Mouse (Mus musculus) hindbrain, embryonic 16.5 days (tissue): ENCODE measurements around the gene Doc2g. TPM values are rescaled to one million over a fixed set of nuclear protein-coding genes. Genes with fewer than 3 reads are reported as not detected.
"Not testable (repeated sequence)": the region's sequence is repeated elsewhere in the genome, so short reads cannot be mapped to it uniquely, and the experiment has no call there.

Source experiments
- ATAC-seq: fragments of 200-750 bp; cut with Nextera tagmentation; 2 replicates; pipeline ENCODE4 v1.8.0; 2017; ENCODE audit warnings: moderate TSS enrichment, moderate library complexity
- H3K27ac ChIP-seq: fragments of 300-500 bp; sonication (generic); 2 replicates; pipeline ENCODE4 v1.5.1; 2014; ENCODE audit warnings: low read depth, mild to moderate bottlenecking, control low read depth, low read length, moderate library complexity
- H3K27me3 ChIP-seq: fragments of 300-500 bp; sonication (generic); replicated peaks from 2 replicates; pipeline ENCODE4 v1.6.1; 2014; ENCODE audit warnings: low read length; ENCODE audit not compliant: control insufficient read depth, insufficient read depth
- H3K36me3 ChIP-seq: fragments of 300-500 bp; sonication (generic); 2 replicates; pipeline ENCODE4 v1.6.1; 2014; ENCODE audit warnings: mild to moderate bottlenecking, low read length, moderate library complexity, mixed read lengths; ENCODE audit not compliant: control insufficient read depth, insufficient read depth
- H3K4me1 ChIP-seq: fragments of 300-500 bp; sonication (generic); 2 replicates; pipeline ENCODE4 v1.6.1; 2014; ENCODE audit warnings: low read depth, low read length; ENCODE audit not compliant: control insufficient read depth, insufficient read depth
- H3K4me2 ChIP-seq: fragments of 300-500 bp; sonication (generic); 2 replicates; pipeline ENCODE4 v1.6.1; 2014; ENCODE audit warnings: mild to moderate bottlenecking, low read length, control low read depth, moderate library complexity
- H3K4me3 ChIP-seq: fragments of 300-500 bp; sonication (generic); 2 replicates; pipeline ENCODE4 v1.5.1; 2014; ENCODE audit warnings: mild to moderate bottlenecking, low read length, control low read depth, moderate library complexity
- H3K9ac ChIP-seq: fragments of 300-500 bp; sonication (generic); 2 replicates; pipeline ENCODE4 v1.6.1; 2014; ENCODE audit warnings: low read depth, mild to moderate bottlenecking, control low read depth, low read length, moderate library complexity
- H3K9me3 ChIP-seq: fragments of 300-500 bp; sonication (generic); 2 replicates; pipeline ENCODE4 v1.6.1; 2014; ENCODE audit warnings: mild to moderate bottlenecking, low read length, moderate library complexity; ENCODE audit not compliant: control insufficient read depth
- WGBS: fragments of 180-500 bp; shearing (Covaris S2); extraction: QIAGEN DNeasy Blood & Tissue Kit; methylation state at CpG from one replicate; pipeline ENCODE4 v1.1.7; 2014; 5-methylcytosine and 5-hydroxymethylcytosine counted together
- polyA plus RNA-seq: library from polyadenylated mRNA; unstranded; fragments of >200 nt; fragmentation: Nextera tagmentation; extraction: Ambion mirVana; gene quantifications from 2 replicates; pipeline ENCODE4 v1.2.1, GENCODE M21; 2015

The Doc2g gene
- 4.9 and 6.6 TPM in 2 replicates for polyA plus RNA-seq

DNA sequence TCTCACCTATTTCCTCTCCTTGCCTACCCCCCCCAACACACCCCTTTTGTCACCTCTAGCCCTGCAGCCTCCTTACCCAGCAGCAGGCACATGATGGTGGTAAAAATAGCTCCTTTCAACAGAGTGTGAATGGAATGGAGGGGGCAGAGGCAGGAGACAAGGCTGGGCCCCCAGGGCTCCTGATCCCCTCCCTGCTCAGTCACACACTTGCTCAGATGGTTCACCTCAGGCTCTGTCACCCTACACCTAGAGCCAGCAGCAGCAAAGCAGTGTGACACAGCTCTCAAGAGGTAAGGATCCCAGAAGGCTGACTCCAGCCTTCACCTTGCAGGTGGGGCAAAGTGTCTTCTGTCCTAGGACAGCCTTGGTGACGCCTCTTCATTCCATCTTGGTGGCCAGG is at the start of gene Doc2g:
TSS of gene Doc2g (plus strand) at position 202 of the 400 bp plus-strand sequence.
- no peaks in the 10 kb centered on the region for H3K9me3 ChIP-seq
- no peak within 1 kb of the TSS for H3K4me2 ChIP-seq
- H3K4me3 ChIP-seq, result no peak within 1 kb of the TSS
- peaks cover 9% of the 10 kb centered on the region for H3K4me1 ChIP-seq
- WGBS, result 90% methylated on average over 1 of the region's 1 CpGs
- no peak for ATAC-seq
- no peak within 1 kb of the TSS for H3K27ac ChIP-seq
- H3K36me3 ChIP-seq, result peaks cover 9% of the 10 kb centered on the region
- no peaks in the 10 kb centered on the region for H3K27me3 ChIP-seq
- H3K9ac ChIP-seq, result no peak within 1 kb of the TSS

DNA sequence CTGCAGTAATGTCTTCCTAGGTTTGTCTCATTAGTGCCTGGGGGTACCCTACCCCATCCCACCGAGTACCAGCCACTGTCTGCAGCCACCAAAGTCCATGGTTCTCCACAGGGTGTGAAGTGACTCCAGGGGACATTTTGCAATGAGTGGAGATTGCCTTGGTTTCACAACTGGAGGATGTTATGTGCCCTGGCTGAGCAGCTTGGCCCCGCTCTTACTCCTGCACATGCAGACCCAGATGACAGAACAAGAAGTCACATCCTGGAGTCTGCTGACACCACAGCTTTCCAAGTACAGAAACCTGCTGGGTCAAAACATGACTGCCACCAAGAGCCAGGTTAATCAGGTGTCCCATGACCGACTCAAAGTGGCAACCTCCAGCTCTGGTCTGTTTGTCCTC is 48.1 kb upstream of the Doc2g start:
- H3K36me3 ChIP-seq, result no peaks in the 10 kb centered on the region
- H3K4me2 ChIP-seq, result no peak overlapping the region
- no peak overlapping the region for H3K9ac ChIP-seq
- H3K27me3 ChIP-seq, result no peaks in the 10 kb centered on the region
- no peaks in the 10 kb centered on the region for H3K9me3 ChIP-seq
- H3K4me3 ChIP-seq, result no peak overlapping the region
- ATAC-seq, result no peak
- no peaks in the 10 kb centered on the region for H3K4me1 ChIP-seq
- H3K27ac ChIP-seq, result no peak overlapping the region
- WGBS, result 85% methylated on average over 3 of the region's 3 CpGs

GRCm38 (mm10) chr19:3955804-3956203 is 47.3 kb upstream of the Doc2g start:
- ATAC-seq, result no peak

DNA sequence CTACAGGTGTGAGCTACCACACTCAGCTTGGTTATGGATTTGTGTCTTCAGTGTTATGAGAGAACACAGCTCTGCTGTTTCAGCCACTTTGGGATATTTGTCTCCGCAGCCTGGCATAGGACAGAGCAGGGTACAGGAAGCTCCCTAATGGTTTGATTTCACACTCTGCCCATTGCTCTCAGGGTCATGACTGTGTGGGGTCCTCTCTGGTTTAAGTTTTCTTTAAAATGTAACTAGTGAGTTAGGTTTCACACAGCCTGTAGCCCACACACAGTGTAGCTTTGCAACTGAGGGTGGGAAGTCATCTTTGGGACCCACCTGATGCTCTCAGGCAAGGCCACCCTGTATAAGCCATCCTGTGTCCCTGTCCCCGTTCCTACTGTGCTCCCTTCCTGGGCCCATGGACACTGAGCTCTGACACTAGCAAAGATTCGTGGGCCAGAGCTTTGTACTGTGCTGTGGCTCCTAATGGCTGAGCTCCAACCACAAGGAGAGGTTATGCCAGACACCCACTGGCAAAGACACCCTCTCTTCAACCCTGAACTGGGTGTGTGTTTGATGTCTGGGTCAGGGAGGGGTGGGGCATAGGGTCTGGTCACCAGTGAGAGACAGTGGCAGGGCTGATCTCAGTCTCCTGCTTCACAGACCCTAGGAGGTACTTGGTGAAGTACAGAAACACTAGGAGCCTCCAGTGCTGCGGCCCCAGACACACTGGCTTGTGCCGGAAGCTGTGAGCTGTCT is 45.6 kb upstream of the Doc2g start:
- H3K9ac ChIP-seq, H3K4me3 ChIP-seq, H3K27me3 ChIP-seq, H3K27ac ChIP-seq, H3K4me1 ChIP-seq, H3K36me3 ChIP-seq, H3K9me3 ChIP-seq, ATAC-seq, H3K4me2 ChIP-seq: not testable (repeated sequence)
- WGBS, result 86% methylated on average over 4 of the region's 5 CpGs

More at GRCm38 (mm10) chr19:3955804-3956203, 47.3 kb upstream of the Doc2g start:
- Histone ChIP-seq H3K36me3 (no peaks in the 10 kb centered on the region), H3K9ac (no peak overlapping the region), H3K4me1 (no peaks in the 10 kb centered on the region), H3K4me2 (no peak overlapping the region), H3K27me3 (no peaks in the 10 kb centered on the region), H3K9me3 (no peaks in the 10 kb centered on the region), H3K4me3 (no peak overlapping the region), H3K27ac (no peak overlapping the region)
- WGBS, result 57% methylated on average over 4 of the region's 4 CpGs

- Histone ChIP-seq H3K36me3 (no peaks in the 10 kb centered on the region), H3K9me3 (no peaks in the 10 kb centered on the region), H3K4me1 (no peaks in the 10 kb centered on the region), H3K4me2 (no peak within 1 kb of the TSS), H3K27ac (no peak within 1 kb of the TSS), H3K4me3 (no peak within 1 kb of the TSS), H3K27me3 (no peaks in the 10 kb centered on the region), H3K9ac (no peak within 1 kb of the TSS)
- no peak for ATAC-seq
- WGBS, result 77% methylated on average over 4 of the region's 4 CpGs
Observed at GRCm38 (mm10) chr19:3958470-3958869, 44.6 kb upstream of the Doc2g start, which contains the start of gene Aldh3b3. Gene Aldh3b3, plus strand, starts transcription at chr19:3958645.

- H3K4me2 ChIP-seq, result no peak overlapping the region
- H3K4me3 ChIP-seq, result no peak overlapping the region
- no peak overlapping the region for H3K9ac ChIP-seq
- no peaks in the 10 kb centered on the region for H3K4me1 ChIP-seq
- no peaks in the 10 kb centered on the region for H3K27me3 ChIP-seq
- ATAC-seq, result no peak
- H3K27ac ChIP-seq, result no peak overlapping the region
- H3K9me3 ChIP-seq, result no peaks in the 10 kb centered on the region
- H3K36me3 ChIP-seq, result no peaks in the 10 kb centered on the region
Observed at GRCm38 (mm10) chr19:3959030-3959429, 44.1 kb upstream of the Doc2g start.

DNA sequence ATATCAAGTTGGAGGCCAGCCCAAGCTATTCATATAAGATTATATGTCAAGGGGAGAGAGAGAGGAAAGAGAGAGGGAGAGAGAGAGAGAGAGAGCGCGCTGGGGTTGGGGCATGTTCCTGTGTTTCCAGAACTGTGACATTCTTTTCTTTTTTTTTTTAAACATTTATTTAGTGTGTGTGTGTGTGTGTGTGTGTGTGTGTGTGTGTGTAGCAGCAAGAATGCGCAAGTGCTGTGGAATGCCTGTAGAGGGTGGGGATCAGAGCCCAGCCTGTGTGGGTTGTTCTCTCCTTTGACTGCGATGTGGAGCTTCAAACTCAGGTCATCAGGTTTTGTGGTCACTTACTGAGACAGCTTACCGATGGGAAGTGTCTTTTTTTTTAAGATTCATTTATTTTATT is 42.9 kb upstream of the Doc2g start:
- H3K27me3 ChIP-seq, result no peaks in the 10 kb centered on the region
- 85% methylated on average over 5 of the region's 5 CpGs for WGBS
- H3K4me2 ChIP-seq, result no peak overlapping the region
- H3K36me3 ChIP-seq, result no peaks in the 10 kb centered on the region
- H3K9me3 ChIP-seq, result no peaks in the 10 kb centered on the region
- no peak for ATAC-seq
- H3K4me3 ChIP-seq, result no peak overlapping the region
- H3K27ac ChIP-seq, result no peak overlapping the region
- no peaks in the 10 kb centered on the region for H3K4me1 ChIP-seq
- no peak overlapping the region for H3K9ac ChIP-seq

DNA sequence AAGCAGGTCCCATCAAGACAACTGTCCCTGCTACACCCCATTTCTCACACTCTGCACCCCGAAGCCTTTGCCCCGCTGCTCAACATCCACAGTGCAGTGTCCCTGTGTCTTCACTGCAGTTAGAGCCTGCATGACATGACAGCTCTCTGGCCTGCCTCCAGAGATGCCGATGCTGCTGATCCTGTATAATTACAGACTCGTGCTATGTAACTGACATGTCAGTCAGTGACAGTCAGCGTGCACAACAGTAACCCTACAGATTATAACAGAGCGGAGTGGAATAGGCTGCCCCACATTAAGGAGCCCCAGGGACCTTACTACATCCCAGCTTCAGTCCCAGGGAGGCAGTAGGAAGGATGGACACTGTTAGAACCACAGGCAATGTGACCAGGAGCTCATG is 41.3 kb upstream of the Doc2g start:
- WGBS, result 64% methylated on average over 6 of the region's 6 CpGs
- H3K9ac ChIP-seq, H3K4me3 ChIP-seq, H3K36me3 ChIP-seq, H3K4me2 ChIP-seq, ATAC-seq, H3K27ac ChIP-seq, H3K9me3 ChIP-seq, H3K4me1 ChIP-seq, H3K27me3 ChIP-seq: not testable (repeated sequence)

- Histone ChIP-seq H3K4me2 (no peak overlapping the region), H3K9ac (no peak overlapping the region), H3K9me3 (no peaks in the 10 kb centered on the region), H3K36me3 (no peaks in the 10 kb centered on the region), H3K27ac (no peak overlapping the region), H3K4me1 (no peaks in the 10 kb centered on the region), H3K27me3 (no peaks in the 10 kb centered on the region), H3K4me3 (no peak overlapping the region)
- no peak for ATAC-seq
- WGBS, result 9% methylated on average over 2 of the region's 2 CpGs
Observed at GRCm38 (mm10) chr19:3962469-3962868, 40.6 kb upstream of the Doc2g start.
